Mouse (Mus musculus) erythroblast, embryonic 14.5 days (primary cell): ENCODE results near the gene 4930469K13Rik.

Experiments used
- GATA1 ChIP-seq: IDR thresholded peaks from 2 replicates; pipeline ENCODE4 v1.6.1; 2012; ENCODE audit warnings: low read length, inconsistent platforms, mixed read lengths
- TAL1 ChIP-seq: IDR thresholded peaks from 3 replicates; pipeline ENCODE4 v1.6.1; 2012; ENCODE audit warnings: low read length, inconsistent platforms, mixed read lengths

DNA sequence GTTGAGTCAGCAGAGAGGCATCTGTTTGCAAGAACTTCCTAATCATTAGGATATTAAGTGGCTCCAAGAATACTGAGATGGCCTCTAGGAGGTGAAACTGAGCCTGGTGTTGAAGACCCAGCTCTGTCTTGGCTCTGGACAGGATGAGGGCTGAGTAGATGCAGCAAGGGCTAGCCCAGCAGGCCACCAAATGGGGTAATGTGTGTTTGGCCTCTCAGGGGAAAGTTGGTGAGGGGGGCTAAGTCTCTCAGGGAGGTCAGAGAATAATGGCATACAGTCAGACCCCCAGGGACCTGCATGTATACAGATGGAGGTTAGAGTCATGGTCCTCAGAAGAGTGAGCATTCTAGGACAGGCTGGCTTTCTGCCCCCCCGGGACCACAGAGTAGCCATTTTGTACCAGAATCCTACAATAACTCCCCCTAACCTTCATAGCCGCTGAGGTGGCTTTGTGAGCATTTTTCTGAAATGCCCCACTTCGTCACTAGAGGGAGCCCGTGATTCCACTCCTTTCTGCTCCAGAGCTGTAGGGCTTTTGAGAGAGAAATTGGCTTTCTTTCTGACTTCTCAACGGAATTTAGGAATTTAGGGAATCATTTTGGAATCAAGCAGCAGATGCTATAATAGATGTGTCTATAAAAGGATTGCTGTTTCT lies 96.3 kb downstream of the 4930469K13Rik start:
- TF ChIP-seq GATA1 (no peak), TAL1 (no peak)
